Mouse (Mus musculus) thymus, adult 2 months (tissue): ENCODE results near the gene Dazap1.

Source experiments
- CTCF ChIP-seq: fragments of 200-500 bp; IDR thresholded peaks from 2 replicates; pipeline ENCODE4 v1.5.1; 2012; ENCODE audit warnings: mild to moderate bottlenecking, control low read depth, low read length, moderate library complexity, borderline replicate concordance; ENCODE audit not compliant: control insufficient read depth, poor library complexity, insufficient read depth; ENCODE audit errors: extremely low read depth
- POLR2A ChIP-seq: fragments of 200-500 bp; IDR thresholded peaks from 2 replicates; pipeline ENCODE4 v1.6.1; 2012; ENCODE audit warnings: mild to moderate bottlenecking, low read length, control low read depth, moderate library complexity; ENCODE audit not compliant: control insufficient read depth, poor library complexity, insufficient read depth; ENCODE audit errors: extremely low read depth

GRCm38 (mm10) chr10:80236145-80236825 is 25.0 kb upstream of the Dazap1 start:
- TF ChIP-seq CTCF: no peak
- TF ChIP-seq POLR2A: no peak
